Mouse (Mus musculus) forebrain, postnatal 0 days (tissue): ENCODE results near the gene Gucy2g. TPM values are rescaled to one million over a fixed set of nuclear protein-coding genes. Genes with fewer than 3 reads are reported as not detected.

Experiments
- ATAC-seq: fragments of 200-750 bp; cut with Nextera tagmentation; 2 replicates; pipeline ENCODE4 v1.8.0; 2017; ENCODE audit warnings: mild to moderate bottlenecking, moderate library complexity
- DNase-seq: peaks from one replicate; pipeline ENCODE4 v3.0.0-alpha.2; 2015
- H3K27ac ChIP-seq: fragments of 300-500 bp; sonication (generic); 2 replicates; pipeline ENCODE4 v1.5.1; 2014; ENCODE audit warnings: low read depth, mild to moderate bottlenecking, antibody characterized with exemption, low read length, moderate library complexity, mixed read lengths
- H3K27me3 ChIP-seq: fragments of 300-500 bp; sonication (generic); 2 replicates; pipeline ENCODE4 v1.6.1; 2014; ENCODE audit warnings: mild to moderate bottlenecking, low read length, mixed read lengths; ENCODE audit not compliant: insufficient read depth
- H3K36me3 ChIP-seq: fragments of 300-500 bp; sonication (generic); 2 replicates; pipeline ENCODE4 v1.6.1; 2014; ENCODE audit warnings: mild to moderate bottlenecking, moderate library complexity; ENCODE audit not compliant: insufficient read depth
- H3K4me1 ChIP-seq: fragments of 300-500 bp; sonication (generic); 2 replicates; pipeline ENCODE4 v1.6.1; 2014; ENCODE audit warnings: antibody characterized with exemption; ENCODE audit not compliant: insufficient read depth
- H3K4me2 ChIP-seq: fragments of 300-500 bp; sonication (generic); 2 replicates; pipeline ENCODE4 v1.6.1; 2014; ENCODE audit warnings: low read depth, mild to moderate bottlenecking, moderate library complexity
- H3K4me3 ChIP-seq: fragments of 300-500 bp; sonication (generic); 2 replicates; pipeline ENCODE4 v1.5.1; 2014; ENCODE audit warnings: low read depth, low read length, mixed read lengths
- H3K9ac ChIP-seq: fragments of 300-500 bp; sonication (generic); 2 replicates; pipeline ENCODE4 v1.6.1; 2014; ENCODE audit warnings: mild to moderate bottlenecking
- H3K9me3 ChIP-seq: fragments of 300-500 bp; sonication (generic); 2 replicates; pipeline ENCODE4 v1.6.1; 2016; ENCODE audit warnings: low read length
- CTCF ChIP-seq: sonication (generic); IDR thresholded peaks from 2 replicates; pipeline ENCODE4 v1.5.1; 2016; ENCODE audit warnings: antibody characterized with exemption, control low read depth, low read depth
- WGBS: fragments of 180-500 bp; shearing (Covaris S2); extraction: QIAGEN DNeasy Blood & Tissue Kit; methylation state at CpG from one replicate; pipeline ENCODE4 v1.1.7; 2014; 5-methylcytosine and 5-hydroxymethylcytosine counted together
- polyA plus RNA-seq: library from polyadenylated mRNA; unstranded; fragments of >200 nt; fragmentation: Nextera tagmentation; extraction: Ambion mirVana; gene quantifications from 2 replicates; pipeline ENCODE4 v1.2.1, GENCODE M21; 2015
- total RNA-seq: library from RNA; depleted of rRNA; stranded (reverse); fragments of >200 nt; gene quantifications from 2 replicates; pipeline ENCODE4 v1.2.3, GENCODE M21; 2014

Gucy2g gene
- total and polyA plus RNA-seq, 2 experiments from 2014 or later, result 0.14 to 0.22 TPM

DNA sequence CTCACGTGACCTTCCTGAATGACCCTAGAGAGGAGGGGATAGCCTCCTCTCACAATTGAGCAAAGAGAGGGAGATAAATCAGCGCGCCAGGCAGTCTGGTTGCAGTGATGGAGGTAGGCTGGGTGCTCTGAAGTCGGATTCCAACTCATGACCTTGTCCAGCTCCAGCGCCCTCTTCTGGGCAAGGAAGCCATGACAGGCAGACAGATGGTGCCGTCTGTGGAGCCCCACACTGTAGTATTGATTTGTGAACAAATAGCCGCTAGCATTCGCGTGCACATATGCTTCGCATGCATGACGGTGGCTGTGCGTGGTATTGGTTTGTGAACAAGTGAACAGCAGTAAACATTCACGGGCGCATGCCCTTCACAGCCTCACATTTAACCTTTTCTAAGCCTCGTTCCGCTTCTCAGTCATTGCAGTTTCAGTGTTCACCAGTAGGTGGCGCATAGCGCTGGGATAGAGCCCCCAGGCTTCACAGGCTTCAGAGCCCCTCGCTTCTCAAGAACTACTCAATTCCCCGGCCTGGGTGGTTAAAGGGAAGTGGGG is 22.8 kb downstream of the Gucy2g start:
- Histone ChIP-seq H3K9ac (peak overlapping the region; percentile 46), H3K27me3 (no peaks in the 10 kb centered on the region), H3K9me3 (no peaks in the 10 kb centered on the region), H3K27ac (no peak overlapping the region), H3K36me3 (no peaks in the 10 kb centered on the region), H3K4me3 (peak overlapping the region; percentile 41), H3K4me1 (no peaks in the 10 kb centered on the region), H3K4me2 (peak overlapping the region; percentile 58)
- WGBS, result 4% methylated on average over 20 of the region's 20 CpGs
- peak; percentile 92 for TF ChIP-seq CTCF
- DNase-seq, result peak; percentile 96
- peak; percentile 89 for ATAC-seq

DNA sequence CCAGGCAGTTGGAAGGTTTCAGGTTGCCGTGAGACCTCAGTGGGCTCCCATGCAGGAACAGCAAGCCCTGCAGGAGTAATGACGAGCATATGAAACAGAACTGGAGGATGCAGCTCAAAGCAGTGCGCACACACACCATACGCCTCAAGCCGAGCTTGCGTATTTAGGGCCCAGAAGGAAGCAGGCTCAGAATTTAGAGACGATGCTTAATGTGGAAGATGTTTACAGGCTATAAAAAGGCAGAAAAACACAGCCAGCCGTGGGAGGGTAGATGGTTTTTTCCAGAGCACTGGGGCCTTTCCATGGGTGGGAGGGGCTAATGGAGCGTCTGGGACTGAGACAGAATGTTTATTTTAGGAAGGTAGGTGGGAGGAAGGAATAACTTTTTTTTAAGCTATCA is 23.7 kb downstream of the Gucy2g start:
- Histone ChIP-seq H3K4me1 (no peaks in the 10 kb centered on the region), H3K27ac (0 out of 2 replicates have a peak overlapping the region, but pooled peaks have one; percentile 29), H3K4me3 (no peak overlapping the region), H3K27me3 (no peaks in the 10 kb centered on the region), H3K9ac (no peak overlapping the region), H3K9me3 (no peaks in the 10 kb centered on the region), H3K36me3 (no peaks in the 10 kb centered on the region), H3K4me2 (no peak overlapping the region)
- 79% methylated on average over 9 of the region's 9 CpGs for WGBS
- no peak for TF ChIP-seq CTCF
- DNase-seq, result peak; percentile 14
- ATAC-seq, result no peak

DNA sequence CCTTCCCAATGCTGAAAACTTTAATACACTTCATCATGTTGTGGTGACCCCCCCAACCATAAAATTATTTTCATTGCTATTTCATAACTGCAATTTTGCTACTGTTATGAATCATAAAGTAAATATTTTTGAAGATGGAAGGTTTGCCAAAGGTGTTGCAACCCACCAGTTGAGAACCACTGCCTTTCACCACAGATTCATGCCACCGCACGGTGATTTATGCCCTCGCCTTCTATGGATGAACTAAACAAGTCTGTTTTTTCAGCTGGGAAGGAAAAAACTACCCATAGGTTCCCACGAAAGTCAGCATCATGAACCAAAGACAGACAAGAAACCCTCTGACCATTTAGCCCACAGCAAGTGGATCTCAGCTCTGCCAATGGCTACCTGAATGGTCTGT is 24.2 kb downstream of the Gucy2g start:
- ATAC-seq (no peak), DNase-seq (no peak)
- no peak overlapping the region for H3K9ac ChIP-seq
- no peaks in the 10 kb centered on the region for H3K36me3 ChIP-seq
- no peaks in the 10 kb centered on the region for H3K9me3 ChIP-seq
- H3K4me1 ChIP-seq, result no peaks in the 10 kb centered on the region
- no peaks in the 10 kb centered on the region for H3K27me3 ChIP-seq
- H3K27ac ChIP-seq, result no peak overlapping the region
- no peak overlapping the region for H3K4me2 ChIP-seq
- WGBS, result 91% methylated on average over 4 of the region's 4 CpGs
- no peak overlapping the region for H3K4me3 ChIP-seq
- TF ChIP-seq CTCF, result no peak

DNA sequence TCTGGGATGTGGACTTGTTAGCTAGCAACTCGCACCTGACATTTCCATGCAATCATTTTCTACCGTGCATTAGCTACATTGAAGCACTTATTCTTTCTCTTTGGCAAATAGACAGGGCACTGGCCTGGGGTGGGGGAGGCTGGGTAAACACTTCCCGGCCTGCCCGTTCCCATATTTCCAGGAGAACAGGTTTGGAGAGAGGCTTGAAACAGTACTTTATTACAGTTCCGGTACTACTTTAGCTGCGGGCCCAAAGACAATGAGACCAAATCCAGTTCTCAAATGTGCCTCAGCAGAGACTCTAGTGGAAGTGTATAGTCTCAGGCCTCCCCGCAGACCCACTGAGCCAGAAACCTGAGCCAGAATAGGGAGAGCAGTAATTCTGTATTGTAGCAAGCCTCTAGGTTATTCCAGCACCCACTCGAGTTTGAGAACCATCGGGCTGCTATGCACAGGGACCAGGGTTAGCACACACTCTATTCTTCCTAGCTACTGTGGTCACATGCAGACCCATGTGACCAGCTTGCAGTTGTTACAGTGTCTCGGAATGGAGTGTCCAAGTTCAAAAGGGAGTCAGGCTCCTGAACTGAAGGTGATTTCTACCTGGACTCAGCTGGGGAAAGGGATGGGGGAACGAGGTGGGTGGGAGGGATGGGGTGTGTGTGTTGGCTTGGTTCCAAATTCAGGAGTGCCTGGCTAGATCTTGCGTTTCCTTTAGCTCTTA is 27.3 kb downstream of the Gucy2g start:
- H3K9ac ChIP-seq, result no peak overlapping the region
- no peaks in the 10 kb centered on the region for H3K36me3 ChIP-seq
- H3K4me2 ChIP-seq, result no peak overlapping the region
- ATAC-seq (no peak), DNase-seq (no peak)
- H3K9me3 ChIP-seq, result no peaks in the 10 kb centered on the region
- H3K27ac ChIP-seq, result no peak overlapping the region
- H3K4me1 ChIP-seq, result no peaks in the 10 kb centered on the region
- TF ChIP-seq CTCF, result no peak
- WGBS, result 78% methylated on average over 12 of the region's 12 CpGs
- no peak overlapping the region for H3K4me3 ChIP-seq
- H3K27me3 ChIP-seq, result no peaks in the 10 kb centered on the region

DNA sequence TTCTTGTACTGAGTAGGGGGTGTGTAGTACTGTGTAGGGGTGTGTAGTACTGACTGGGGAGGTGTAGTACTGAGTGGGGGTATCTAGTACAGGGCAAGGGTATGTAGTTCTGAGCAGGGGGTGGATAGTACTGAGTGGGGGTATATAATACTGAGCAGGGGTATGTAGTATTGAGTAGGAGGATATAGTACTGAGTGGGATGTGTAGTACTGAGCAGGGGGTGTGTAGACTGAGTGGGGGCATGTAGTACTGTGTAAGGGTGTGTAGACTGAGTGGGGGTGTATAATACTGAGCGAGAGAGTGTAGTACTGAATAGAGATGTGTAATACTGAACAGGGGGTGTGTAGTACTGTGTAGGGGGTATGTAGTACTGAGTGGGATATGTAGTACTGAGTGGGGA is 29.3 kb downstream of the Gucy2g start:
- Histone ChIP-seq H3K9ac (no peak overlapping the region), H3K36me3 (no peaks in the 10 kb centered on the region), H3K4me3 (no peak overlapping the region), H3K27ac (no peak overlapping the region), H3K9me3 (no peaks in the 10 kb centered on the region), H3K4me2 (no peak overlapping the region), H3K27me3 (no peaks in the 10 kb centered on the region), H3K4me1 (no peaks in the 10 kb centered on the region)
- DNase-seq (no peak), ATAC-seq (no peak)
- WGBS, result 100% methylated on average over 1 of the region's 1 CpGs
- TF ChIP-seq CTCF, result no peak

DNA sequence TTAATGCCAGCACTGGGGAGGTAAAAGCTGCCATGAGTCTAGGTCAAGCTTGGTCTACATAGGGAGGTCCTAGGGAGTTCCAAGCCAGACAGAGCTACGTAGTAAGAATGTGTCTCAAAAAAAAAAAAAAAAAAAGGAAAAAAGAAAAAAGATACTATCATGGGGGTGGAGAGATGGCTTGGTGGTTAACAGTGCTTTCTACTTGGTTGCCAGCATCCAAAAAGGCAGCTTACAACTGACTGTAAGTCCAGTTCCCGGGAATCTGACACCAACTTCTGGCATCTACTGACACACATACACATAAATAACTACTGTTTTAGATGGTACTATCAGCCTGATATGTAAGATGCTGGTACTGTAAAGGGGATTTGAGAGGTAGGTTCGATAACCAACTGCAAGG is 32.0 kb downstream of the Gucy2g start:
- H3K9me3 ChIP-seq, result no peaks in the 10 kb centered on the region
- no peak overlapping the region for H3K27ac ChIP-seq
- no peak for TF ChIP-seq CTCF
- ATAC-seq (no peak), DNase-seq (no peak)
- H3K4me1 ChIP-seq, result no peaks in the 10 kb centered on the region
- WGBS, result 91% methylated on average over 3 of the region's 3 CpGs
- no peaks in the 10 kb centered on the region for H3K36me3 ChIP-seq
- H3K4me2 ChIP-seq, result no peak overlapping the region
- no peaks in the 10 kb centered on the region for H3K27me3 ChIP-seq
- no peak overlapping the region for H3K4me3 ChIP-seq
- H3K9ac ChIP-seq, result no peak overlapping the region

DNA sequence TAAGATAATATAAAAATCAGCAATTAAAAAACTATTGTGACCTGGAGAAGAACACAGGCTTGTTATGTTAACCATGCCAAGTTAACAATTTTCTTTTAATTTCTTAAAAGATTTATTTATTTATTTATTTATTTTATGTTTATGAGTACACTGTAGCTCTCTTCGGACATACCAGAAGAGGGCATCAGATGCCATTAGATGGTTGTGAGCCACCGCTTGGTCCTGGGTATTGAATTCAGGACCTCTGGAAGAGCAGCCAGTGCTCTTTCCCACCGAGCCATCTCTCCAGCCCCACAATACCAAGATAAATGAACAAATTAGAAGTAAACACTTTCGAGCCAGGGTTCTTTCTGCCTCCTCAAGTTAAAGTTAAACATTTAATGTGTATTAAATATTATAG is 32.4 kb downstream of the Gucy2g start:
- ATAC-seq (no peak), DNase-seq (no peak)
- TF ChIP-seq CTCF, result no peak
- no peak overlapping the region for H3K9ac ChIP-seq
- no peak overlapping the region for H3K4me3 ChIP-seq
- no peaks in the 10 kb centered on the region for H3K9me3 ChIP-seq
- H3K36me3 ChIP-seq, result no peaks in the 10 kb centered on the region
- no peak overlapping the region for H3K27ac ChIP-seq
- H3K4me1 ChIP-seq, result no peaks in the 10 kb centered on the region
- no peaks in the 10 kb centered on the region for H3K27me3 ChIP-seq
- 76% methylated on average over 4 of the region's 4 CpGs for WGBS
- no peak overlapping the region for H3K4me2 ChIP-seq
